Mouse (Mus musculus) heart, embryonic 14.5 days (tissue): Measurements from ENCODE around the gene Sdf4. TPM values are rescaled to one million over a fixed set of nuclear protein-coding genes. Genes with fewer than 3 reads are reported as not detected.

Experiments used
- ATAC-seq: fragments of 200-750 bp; cut with Nextera tagmentation; 2 replicates; pipeline ENCODE4 v1.8.0; 2017; ENCODE audit warnings: low read depth, moderate TSS enrichment; ENCODE audit not compliant: insufficient number of reproducible peaks, insufficient read depth, low FRiP score
- H3K27ac ChIP-seq, 2 experiments: fragments of 200-500 bp in 1 of 2; fragments of 300-500 bp in 1 of 2; sonication (generic) in 1 of 2; replicated peaks in 1 of 2; 2 replicates each; pipeline ENCODE4 v1.5.1; 2012 to 2014; ENCODE audit warnings: low read depth in 2 of 2, low read length in 2 of 2, control low read depth in 1 of 2, mild to moderate bottlenecking in 1 of 2, mixed read lengths in 1 of 2; ENCODE audit not compliant: control insufficient read depth in 1 of 2, insufficient read depth in 1 of 2
- H3K27me3 ChIP-seq: fragments of 300-500 bp; sonication (generic); 2 replicates; pipeline ENCODE4 v1.6.1; 2014; ENCODE audit warnings: mild to moderate bottlenecking, low read length, control low read depth; ENCODE audit not compliant: control insufficient read depth, insufficient read depth
- H3K36me3 ChIP-seq: fragments of 300-500 bp; sonication (generic); 2 replicates; pipeline ENCODE4 v1.6.1; 2014; ENCODE audit warnings: mild to moderate bottlenecking, control low read depth, low read length, mixed read lengths; ENCODE audit not compliant: control insufficient read depth, insufficient read depth
- H3K4me1 ChIP-seq, 2 experiments: fragments of 200-500 bp in 1 of 2; fragments of 300-500 bp in 1 of 2; sonication (generic) in 1 of 2; 2 replicates each; pipeline ENCODE4 v1.6.1; 2012 to 2014; ENCODE audit warnings: low read length in 2 of 2, control low read depth in 1 of 2, mixed read lengths in 1 of 2; ENCODE audit not compliant: control insufficient read depth in 2 of 2, insufficient read depth in 2 of 2
- H3K4me2 ChIP-seq: fragments of 300-500 bp; sonication (generic); 2 replicates; pipeline ENCODE4 v1.6.1; 2014; ENCODE audit warnings: mild to moderate bottlenecking, low read length
- H3K4me3 ChIP-seq, 2 experiments: fragments of 200-500 bp in 1 of 2; fragments of 300-500 bp in 1 of 2; sonication (generic) in 1 of 2; 2 replicates each; pipeline ENCODE4 v1.5.1; 2012 to 2014; ENCODE audit warnings: low read length in 2 of 2, mild to moderate bottlenecking in 2 of 2, control low read depth in 1 of 2, low read depth in 1 of 2, moderate library complexity in 1 of 2; ENCODE audit not compliant: control insufficient read depth in 1 of 2, insufficient read depth in 1 of 2
- H3K9ac ChIP-seq: fragments of 300-500 bp; sonication (generic); 2 replicates; pipeline ENCODE4 v1.6.1; 2014; ENCODE audit warnings: mild to moderate bottlenecking, low read length
- H3K9me3 ChIP-seq: fragments of 300-500 bp; sonication (generic); 2 replicates; pipeline ENCODE4 v1.6.1; 2016; ENCODE audit warnings: low read length, control low read depth; ENCODE audit not compliant: control insufficient read depth
- WGBS: fragments of 180-500 bp; shearing (Covaris S2); extraction: QIAGEN DNeasy Blood & Tissue Kit; methylation state at CpG from one replicate; pipeline ENCODE4 v1.1.7; 2014; 5-methylcytosine and 5-hydroxymethylcytosine counted together
- microRNA counts: library from miRNA; unstranded; fragments of <30 nt; microRNA quantifications from one replicate; lab custom pipeline; 2016
- microRNA-seq: library from miRNA; unstranded; fragments of <30 nt; microRNA quantifications from one replicate; pipeline ENCODE4, GENCODE M21; 2016
- polyA plus RNA-seq: library from polyadenylated mRNA; unstranded; fragments of >200 nt; fragmentation: Nextera tagmentation; extraction: Ambion mirVana; gene quantifications from 2 replicates; pipeline ENCODE4 v1.2.1, GENCODE M21; 2014

Sdf4 gene
- polyA plus RNA-seq, 1 experiment from 2014 or later, result 137 TPM

- no peak overlapping the region for H3K4me2 ChIP-seq
- H3K27ac ChIP-seq, result no peak overlapping the region
- no peak overlapping the region for H3K9ac ChIP-seq
- ATAC-seq, result no peak
- 84% methylated on average over 5 of the region's 5 CpGs for WGBS
- no peaks in the 10 kb centered on the region for H3K36me3 ChIP-seq
- H3K27me3 ChIP-seq, result no peaks in the 10 kb centered on the region
- H3K9me3 ChIP-seq, result no peaks in the 10 kb centered on the region
- no peak overlapping the region for H3K4me3 ChIP-seq
- peaks cover 25 to 28% of the 10 kb centered on the region in 2 experiments for H3K4me1 ChIP-seq
Observed at GRCm38 (mm10) chr4:156055173-156055572, 62.5 kb downstream of the Sdf4 start.

DNA sequence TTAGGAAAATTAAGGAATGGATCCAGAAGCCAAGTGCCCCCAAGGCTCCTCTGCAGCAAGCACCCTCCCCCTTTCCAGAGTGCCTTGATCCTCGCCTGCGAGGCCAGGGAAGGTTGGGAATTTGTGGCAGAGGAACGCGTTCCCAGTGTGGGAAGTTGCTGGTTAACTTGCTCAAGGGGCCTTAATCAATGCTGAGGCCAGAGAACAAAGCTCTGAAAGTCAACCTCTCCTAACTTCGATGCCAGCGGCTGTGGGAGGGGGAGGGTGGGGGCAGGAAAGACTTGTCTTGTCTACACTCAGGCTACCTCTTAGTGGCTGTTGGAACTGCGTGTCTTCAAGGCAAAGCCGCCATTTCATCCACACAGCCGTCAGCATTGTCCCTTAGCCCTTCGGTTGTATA, 65.0 kb downstream of the Sdf4 start:
- no peak for ATAC-seq
- 72% methylated on average over 10 of the region's 10 CpGs for WGBS

DNA sequence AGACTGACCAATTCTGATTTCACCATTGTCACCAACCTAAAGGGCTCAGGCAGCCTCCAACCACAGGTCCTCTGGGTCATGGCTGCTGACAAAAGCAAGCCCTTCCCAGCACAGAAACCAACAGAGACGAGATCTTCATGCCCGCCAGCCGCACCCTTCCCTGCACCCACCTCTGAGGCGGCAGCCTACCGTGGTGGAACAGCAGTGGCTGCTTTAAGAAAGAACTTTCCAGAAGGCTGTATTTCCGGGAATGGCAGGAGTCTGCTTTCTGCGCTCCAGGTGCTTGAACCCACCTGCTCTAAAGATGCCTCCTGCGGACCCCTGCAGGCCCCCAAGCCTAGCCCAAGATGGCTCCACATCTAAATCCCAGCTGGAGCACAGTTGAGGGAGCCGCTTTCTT, 66.2 kb downstream of the Sdf4 start:
- H3K4me2 ChIP-seq, result no peak overlapping the region
- WGBS, result 66% methylated on average over 9 of the region's 9 CpGs
- H3K4me1 ChIP-seq, result peaks cover 2 to 3% of the 10 kb centered on the region in 2 experiments
- H3K36me3 ChIP-seq, result no peaks in the 10 kb centered on the region
- no peak overlapping the region for H3K27ac ChIP-seq
- H3K9ac ChIP-seq, result no peak overlapping the region
- H3K27me3 ChIP-seq, result no peaks in the 10 kb centered on the region
- no peak for ATAC-seq
- H3K4me3 ChIP-seq, result no peak overlapping the region
- H3K9me3 ChIP-seq, result no peaks in the 10 kb centered on the region

More for the DNA sequence above, 65.0 kb downstream of the Sdf4 start:
- Histone ChIP-seq H3K27ac (no peak overlapping the region), H3K4me1 (peaks cover 13 to 14% of the 10 kb centered on the region in 2 experiments), H3K4me3 (no peak overlapping the region), H3K9ac (no peak overlapping the region), H3K27me3 (no peaks in the 10 kb centered on the region), H3K36me3 (no peaks in the 10 kb centered on the region), H3K9me3 (no peaks in the 10 kb centered on the region), H3K4me2 (no peak overlapping the region)

DNA sequence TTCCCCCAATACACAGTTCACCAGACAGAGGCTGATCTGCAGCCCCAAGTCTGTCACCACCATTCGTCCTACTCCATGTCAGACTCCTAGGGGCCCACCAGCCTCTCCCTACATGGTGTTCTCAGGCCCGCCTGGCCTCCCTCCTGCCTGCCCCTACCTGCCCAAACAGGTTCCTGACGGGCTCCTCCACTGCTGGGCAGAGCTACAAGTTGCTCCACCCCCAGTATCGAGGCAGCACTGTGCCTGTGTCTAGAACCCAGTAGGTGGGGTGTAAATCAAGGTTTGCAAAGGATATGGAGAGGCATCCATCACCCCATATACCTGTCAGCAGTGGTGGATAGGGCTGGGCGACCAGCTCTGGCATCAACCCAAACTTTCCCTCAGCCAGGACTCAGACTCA, 66.6 kb downstream of the Sdf4 start, which contains the start of gene Ttll10:
Gene Ttll10, minus strand, starts transcription at position 154 of the 400 bp plus-strand sequence.
- Histone ChIP-seq H3K27ac (no peak within 1 kb of the TSS), H3K9ac (no peak within 1 kb of the TSS), H3K9me3 (no peaks in the 10 kb centered on the region), H3K27me3 (no peaks in the 10 kb centered on the region), H3K4me2 (no peak within 1 kb of the TSS), H3K36me3 (no peaks in the 10 kb centered on the region), H3K4me3 (no peak within 1 kb of the TSS), H3K4me1 (0 out of 4 replicates have a peak, but pooled peaks cover 0 to 3% of the 10 kb centered on the region in 2 experiments)
- WGBS, result 39% methylated on average over 5 of the region's 5 CpGs
- no peak for ATAC-seq

GRCm38 (mm10) chr4:156059713-156060112, 67.0 kb downstream of the Sdf4 start:
- no peaks in the 10 kb centered on the region for H3K36me3 ChIP-seq
- H3K4me2 ChIP-seq, result no peak overlapping the region
- no peaks in the 10 kb centered on the region for H3K9me3 ChIP-seq
- no peak overlapping the region for H3K27ac ChIP-seq
- H3K4me1 ChIP-seq, result 0 out of 4 replicates have a peak, but pooled peaks cover 0 to 6% of the 10 kb centered on the region in 2 experiments
- H3K27me3 ChIP-seq, result no peaks in the 10 kb centered on the region
- WGBS, result 33% methylated on average over 10 of the region's 10 CpGs
- H3K9ac ChIP-seq, result no peak overlapping the region
- 0 out of 2 replicates have a peak, but pooled peaks have one; percentile 9 for ATAC-seq
- H3K4me3 ChIP-seq, result no peak overlapping the region

MicroRNA genes within 50 kb of the gene (microRNA counts, 519-probe panel; counts per million panel counts)
- microRNA mmu-miR-200a (lab: Ali Mortazavi, UCI), result 322 counts per million, percentile 70 among the panel's probes with 10 or more counts
- microRNA mmu-miR-200b (lab: Ali Mortazavi, UCI), result 322 counts per million, percentile 70 among the panel's probes with 10 or more counts
- microRNA mmu-miR-429 (lab: Ali Mortazavi, UCI), result 322 counts per million, percentile 70 among the panel's probes with 10 or more counts

Small RNA genes lying within 50 kb of the gene (microRNA-seq; reads per million reads assigned to microRNA genes)
- gene Mir200a (19.6 reads per million, percentile 30 among the genes with 10 or more reads in this experiment), gene Mir200b (104 reads per million, percentile 52 among the genes with 10 or more reads in this experiment), gene Mir429 (353 reads per million, percentile 68 among the genes with 10 or more reads in this experiment)

Other genes starting within 250 kb of the Sdf4 start
- 89.0 and 95.2 TPM in 2 replicates for gene Atad3a, start 231.8 kb upstream of the Sdf4 start, polyA plus RNA-seq
- 4.5 and 4.9 TPM in 2 replicates for gene Vwa1, start 218.2 kb upstream of the Sdf4 start, polyA plus RNA-seq
- gene Tmem88b, start 207.0 kb upstream of the Sdf4 start, polyA plus RNA-seq, result 2.4 and 2.5 TPM in 2 replicates
- not detected in 2 replicates for gene Ankrd65, start 202.4 kb upstream of the Sdf4 start, polyA plus RNA-seq
- gene Mrpl20, start 190.0 kb upstream of the Sdf4 start, polyA plus RNA-seq, result 146 and 160 TPM in 2 replicates
- gene Ccnl2, start 180.4 kb upstream of the Sdf4 start, polyA plus RNA-seq, result 120 and 126 TPM in 2 replicates
- 112 and 118 TPM in 2 replicates for gene Aurkaip1, start 161.6 kb upstream of the Sdf4 start, polyA plus RNA-seq
- gene Mxra8, start 153.2 kb upstream of the Sdf4 start, polyA plus RNA-seq, result 55.5 and 75.6 TPM in 2 replicates
- 9.1 and 10.9 TPM in 2 replicates for gene Dvl1, start 145.5 kb upstream of the Sdf4 start, polyA plus RNA-seq
- gene Tas1r3, start 129.5 kb upstream of the Sdf4 start, polyA plus RNA-seq, result 0.09 and 0.12 TPM in 2 replicates
- 10.9 and 11.0 TPM in 2 replicates for gene Cptp, start 123.4 kb upstream of the Sdf4 start, polyA plus RNA-seq
- gene Ints11, start 123.3 kb upstream of the Sdf4 start, polyA plus RNA-seq, result 36.0 and 38.5 TPM in 2 replicates
- gene Pusl1, start 101.1 kb upstream of the Sdf4 start, polyA plus RNA-seq, result 28.0 and 30.0 TPM in 2 replicates
- gene Acap3, start 101.0 kb upstream of the Sdf4 start, polyA plus RNA-seq, result 9.0 and 9.4 TPM in 2 replicates
- gene Ube2j2, start 49.0 kb upstream of the Sdf4 start, polyA plus RNA-seq, result 75.5 and 98.6 TPM in 2 replicates
- gene C1qtnf12, start 30.6 kb upstream of the Sdf4 start, polyA plus RNA-seq, result 26.8 and 29.2 TPM in 2 replicates
- gene B3galt6, start 223 bp upstream of the Sdf4 start, polyA plus RNA-seq, result 8.9 and 11.5 TPM in 2 replicates
- 0.51 and 0.57 TPM in 2 replicates for gene Tnfrsf4, start 21.0 kb downstream of the Sdf4 start, polyA plus RNA-seq
- gene Tnfrsf18, start 33.3 kb downstream of the Sdf4 start, polyA plus RNA-seq, result 2.2 and 2.3 TPM in 2 replicates
- gene Ttll10, start 66.5 kb downstream of the Sdf4 start, polyA plus RNA-seq, result 0.11 and 0.26 TPM in 2 replicates
- 12.0 and 14.6 TPM in 2 replicates for gene 9430015G10Rik, start 117.1 kb downstream of the Sdf4 start, polyA plus RNA-seq
- 0.07 and 0.22 TPM in 2 replicates for gene Rnf223, start 137.6 kb downstream of the Sdf4 start, polyA plus RNA-seq
- 44.1 and 47.0 TPM in 2 replicates for gene Agrn, start 204.6 kb downstream of the Sdf4 start, polyA plus RNA-seq
- gene Isg15, start 207.9 kb downstream of the Sdf4 start, polyA plus RNA-seq, result 0.84 and 1.4 TPM in 2 replicates
- gene AW011738, start 210.4 kb downstream of the Sdf4 start, polyA plus RNA-seq, result 0.84 and 1.4 TPM in 2 replicates
- 6.1 and 6.5 TPM in 2 replicates for gene Perm1, start 223.0 kb downstream of the Sdf4 start, polyA plus RNA-seq
- 13.5 and 15.3 TPM in 2 replicates for gene Plekhn1, start 242.0 kb downstream of the Sdf4 start, polyA plus RNA-seq
- 37.0 and 38.2 TPM in 2 replicates for gene Noc2l, start 243.1 kb downstream of the Sdf4 start, polyA plus RNA-seq